Mouse (Mus musculus) heart, adult 2 months (tissue): ENCODE results near the gene Kdm2b. TPM values are rescaled to one million over a fixed set of nuclear protein-coding genes. Genes with fewer than 3 reads are reported as not detected.

Experiments
- DNase-seq, 2 experiments: peaks; one replicate each; pipeline ENCODE4 v3.0.0; 2021
- H3K27ac ChIP-seq: fragments of 200-600 bp; 2 replicates; pipeline ENCODE4 v1.8.1; 2022
- H3K27me3 ChIP-seq: fragments of 200-500 bp; 2 replicates; pipeline ENCODE4 v1.6.1; 2012; ENCODE audit warnings: mild to moderate bottlenecking, low read length, inconsistent platforms, mixed read lengths; ENCODE audit not compliant: control insufficient read depth, insufficient read depth
- H3K36me3 ChIP-seq: fragments of 200-500 bp; 2 replicates; pipeline ENCODE4 v1.6.1; 2012; ENCODE audit warnings: low read length, inconsistent platforms; ENCODE audit not compliant: control insufficient read depth, insufficient read depth
- H3K4me1 ChIP-seq: fragments of 200-500 bp; 2 replicates; pipeline ENCODE4 v1.6.1; 2011; ENCODE audit warnings: low read length; ENCODE audit not compliant: control insufficient read depth, insufficient read depth
- H3K4me3 ChIP-seq: fragments of 200-600 bp; 2 replicates; pipeline ENCODE4 v1.8.1; 2022
- H3K79me2 ChIP-seq: fragments of 200-500 bp; replicated peaks from 2 replicates; pipeline ENCODE4 v1.6.1; 2012; ENCODE audit warnings: mild to moderate bottlenecking, inconsistent platforms, low read length, moderate library complexity, mixed read lengths; ENCODE audit not compliant: control insufficient read depth, insufficient read depth
- H3K9ac ChIP-seq: fragments of 200-500 bp; 2 replicates; pipeline ENCODE4 v1.6.1; 2012; ENCODE audit warnings: low read depth, mild to moderate bottlenecking, control low read depth, inconsistent platforms, low read length, mixed read lengths
- CTCF ChIP-seq: fragments of 200-600 bp; IDR thresholded peaks from 2 replicates; pipeline ENCODE4 v1.8.1; 2022; ENCODE audit warnings: antibody characterized with exemption, mild to moderate bottlenecking, moderate library complexity
- EP300 ChIP-seq: fragments of 200-500 bp; IDR thresholded peaks from 2 replicates; pipeline ENCODE4 v1.6.1; 2011; ENCODE audit warnings: low read depth, low read length, control low read depth; ENCODE audit not compliant: insufficient read depth
- POLR2A ChIP-seq: fragments of 200-500 bp; IDR thresholded peaks from 2 replicates; pipeline ENCODE4 v1.6.1; 2011; ENCODE audit warnings: mild to moderate bottlenecking, low read depth, low read length, control low read depth; ENCODE audit not compliant: insufficient read depth
- WGBS: fragments of 180-500 bp; shearing (Covaris S2); methylation state at CpG from one replicate; pipeline ENCODE4 v1.1.7; 2018; 5-methylcytosine and 5-hydroxymethylcytosine counted together
- intact Hi-C: fragments of 180-260 bp; cut with DNase I; formaldehyde crosslinking; loops from one replicate; pipeline ENCODE4 v1.15.1; 2025
- polyA plus RNA-seq: library from polyadenylated mRNA; depleted of rRNA; stranded (reverse); fragments of >200 nt; gene quantifications from 2 replicates; pipeline ENCODE4 v1.2.3, GENCODE M21; 2012
- total RNA-seq, 2 experiments: library from RNA; stranded (reverse); gene quantifications; 2 replicates each; pipeline ENCODE4 v1.2.3; 2021

Kdm2b gene
- total and polyA plus RNA-seq, 3 experiments = 8.2 to 14.6 (median 12.5) TPM

- Histone ChIP-seq H3K79me2 (peaks cover 9% of the 10 kb centered on the region), H3K27me3 (no peaks in the 10 kb centered on the region), H3K36me3 (no peaks in the 10 kb centered on the region), H3K4me3 (no peak overlapping the region), H3K9ac (no peak overlapping the region), H3K27ac (no peak overlapping the region), H3K4me1 (peaks cover 1% of the 10 kb centered on the region; the same call in 1 of the 2 replicates)
- DNase-seq = no peak
- intact Hi-C loops = no loop called here
- 85% methylated on average over 8 of the region's 8 CpGs for WGBS
- TF ChIP-seq POLR2A (no peak), EP300 (no peak), CTCF (no peak)
These were observed 101.6 kb downstream of the Kdm2b start for GRCm38 (mm10) chr5:122887926-122888611.

GRCm38 (mm10) chr5:122887033-122887432 is 102.6 kb downstream of the Kdm2b start:
- TF ChIP-seq EP300 (no peak), CTCF (no peak)

GRCm38 (mm10) chr5:122884594-122885348 is 104.9 kb downstream of the Kdm2b start:
- H3K27ac ChIP-seq = no peak overlapping the region
- DNase-seq = no peak
- peaks cover 1% of the 10 kb centered on the region; the same call in 1 of the 2 replicates for H3K4me1 ChIP-seq
- intact Hi-C loops = no loop called here
- H3K4me3 ChIP-seq = no peak overlapping the region
- no peaks in the 10 kb centered on the region for H3K36me3 ChIP-seq
- TF ChIP-seq POLR2A = no peak
- H3K27me3 ChIP-seq = no peaks in the 10 kb centered on the region
- WGBS = 55% methylated on average over 7 of the region's 7 CpGs
- H3K9ac ChIP-seq = no peak overlapping the region
- peaks cover 6% of the 10 kb centered on the region for H3K79me2 ChIP-seq

More at GRCm38 (mm10) chr5:122887033-122887432, 102.6 kb downstream of the Kdm2b start:
- peaks cover 1% of the 10 kb centered on the region; the same call in 1 of the 2 replicates for H3K4me1 ChIP-seq
- H3K9ac ChIP-seq = no peak overlapping the region
- H3K4me3 ChIP-seq = no peak overlapping the region
- WGBS = 89% methylated on average over 9 of the region's 9 CpGs
- no peaks in the 10 kb centered on the region for H3K27me3 ChIP-seq
- H3K36me3 ChIP-seq = no peaks in the 10 kb centered on the region
- H3K27ac ChIP-seq = no peak overlapping the region
- H3K79me2 ChIP-seq = peaks cover 9% of the 10 kb centered on the region
- DNase-seq = no peak
- intact Hi-C loops = no loop called here

- DNase-seq = no peak
- H3K9ac ChIP-seq = no peak overlapping the region
- H3K4me1 ChIP-seq = peaks cover 1% of the 10 kb centered on the region; the same call in 1 of the 2 replicates
- peaks cover 5% of the 10 kb centered on the region for H3K79me2 ChIP-seq
- H3K27me3 ChIP-seq = no peaks in the 10 kb centered on the region
- H3K36me3 ChIP-seq = no peaks in the 10 kb centered on the region
- H3K4me3 ChIP-seq = no peak overlapping the region
- intact Hi-C loops = no loop called here
- TF ChIP-seq CTCF = no peak
- TF ChIP-seq POLR2A = no peak
- no peak for TF ChIP-seq EP300
- H3K27ac ChIP-seq = no peak overlapping the region
- WGBS = 28% methylated on average over 2 of the region's 2 CpGs
These were observed 105.9 kb downstream of the Kdm2b start for GRCm38 (mm10) chr5:122883652-122884235.

- TF ChIP-seq CTCF (no peak), POLR2A (no peak), EP300 (no peak)
- WGBS = 78% methylated on average over 9 of the region's 9 CpGs
- H3K9ac ChIP-seq = no peak overlapping the region
- no peak for DNase-seq
- peaks cover under 1% of the 10 kb centered on the region for H3K79me2 ChIP-seq
- H3K27me3 ChIP-seq = no peaks in the 10 kb centered on the region
- intact Hi-C loops = no loop called here
- no peaks in the 10 kb centered on the region for H3K36me3 ChIP-seq
- peaks cover 1% of the 10 kb centered on the region; the same call in 1 of the 2 replicates for H3K4me1 ChIP-seq
- H3K27ac ChIP-seq = no peak overlapping the region
- H3K4me3 ChIP-seq = no peak overlapping the region
These were observed 106.4 kb downstream of the Kdm2b start for GRCm38 (mm10) chr5:122883237-122883636.
